Mouse (Mus musculus) kidney, embryonic 14.5 days (tissue): ENCODE measurements at regions not wholly inside any gene's neighbourhood (a gene's known extent, or its start where the extent isn't known, plus 50 kb on each side); places are given as distances from the start of the nearest gene placed in this dataset.

Experiments
- ATAC-seq: fragments of 200-750 bp; cut with Nextera tagmentation; 2 replicates; pipeline ENCODE4 v1.8.0; 2017; ENCODE audit warnings: moderate number of reproducible peaks, mild to moderate bottlenecking, moderate TSS enrichment, moderate library complexity; ENCODE audit not compliant: low FRiP score, low TSS enrichment
- H3K27ac ChIP-seq: fragments of 300-500 bp; sonication (generic); 2 replicates; pipeline ENCODE4 v1.5.1; 2014; ENCODE audit warnings: low read depth, mild to moderate bottlenecking, low read length, moderate library complexity, mixed read lengths
- H3K27me3 ChIP-seq: fragments of 300-500 bp; sonication (generic); 2 replicates; pipeline ENCODE4 v1.6.1; 2014; ENCODE audit warnings: mild to moderate bottlenecking, low read length; ENCODE audit not compliant: control insufficient read depth, insufficient read depth
- H3K36me3 ChIP-seq: fragments of 300-500 bp; sonication (generic); 2 replicates; pipeline ENCODE4 v1.6.1; 2014; ENCODE audit warnings: low read length, mixed read lengths; ENCODE audit not compliant: control insufficient read depth, insufficient read depth
- H3K4me1 ChIP-seq: fragments of 300-500 bp; sonication (generic); 2 replicates; pipeline ENCODE4 v1.6.1; 2014; ENCODE audit warnings: low read length, mixed read lengths; ENCODE audit not compliant: control insufficient read depth, insufficient read depth
- H3K4me2 ChIP-seq: fragments of 300-500 bp; sonication (generic); replicated peaks from 2 replicates; pipeline ENCODE4 v1.6.1; 2014; ENCODE audit warnings: low read depth, mild to moderate bottlenecking, low read length
- H3K4me3 ChIP-seq: fragments of 300-500 bp; sonication (generic); 2 replicates; pipeline ENCODE4 v1.5.1; 2014; ENCODE audit warnings: mild to moderate bottlenecking, low read length
- H3K9ac ChIP-seq: fragments of 300-500 bp; sonication (generic); 2 replicates; pipeline ENCODE4 v1.6.1; 2014; ENCODE audit warnings: low read depth, mild to moderate bottlenecking, low read length, moderate library complexity
- H3K9me3 ChIP-seq: fragments of 300-500 bp; sonication (generic); 2 replicates; pipeline ENCODE4 v1.6.1; 2016; ENCODE audit warnings: low read length; ENCODE audit not compliant: control insufficient read depth
- WGBS: fragments of 180-500 bp; shearing (Covaris S2); extraction: QIAGEN DNeasy Blood & Tissue Kit; methylation state at CpG from one replicate; pipeline ENCODE4 v1.1.7; 2014; 5-methylcytosine and 5-hydroxymethylcytosine counted together

DNA sequence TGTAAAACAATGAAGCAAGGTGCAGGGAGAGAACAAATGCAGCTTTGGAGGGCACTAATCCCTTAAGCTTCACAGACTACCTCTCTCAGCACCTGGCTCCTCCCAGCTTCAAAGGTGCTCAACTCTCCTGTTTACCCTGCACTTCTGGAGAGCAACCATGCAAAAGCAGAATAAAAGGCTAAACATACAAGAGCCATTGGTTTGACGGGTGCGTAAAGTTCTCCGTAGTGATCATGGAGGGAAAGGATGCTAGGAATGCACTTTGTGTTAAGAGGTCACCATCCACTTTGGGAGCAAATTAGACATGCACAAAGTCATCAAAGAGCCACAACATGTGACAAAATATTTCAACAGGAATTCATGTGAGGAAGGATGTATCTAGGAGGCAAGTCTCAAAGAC, 156.1 kb downstream of the Adamts15 start:
- no peaks in the 10 kb centered on the region for H3K36me3 ChIP-seq
- WGBS, result 67% methylated on average over 3 of the region's 3 CpGs
- no peak for ATAC-seq
- 0 out of 2 replicates have a peak, but pooled peaks cover 3% of the 10 kb centered on the region for H3K4me1 ChIP-seq
- no peak overlapping the region for H3K9ac ChIP-seq
- H3K27ac ChIP-seq, result no peak overlapping the region
- H3K9me3 ChIP-seq, result no peaks in the 10 kb centered on the region
- H3K4me2 ChIP-seq, result no peak overlapping the region
- no peak overlapping the region for H3K4me3 ChIP-seq
- no peaks in the 10 kb centered on the region for H3K27me3 ChIP-seq

DNA sequence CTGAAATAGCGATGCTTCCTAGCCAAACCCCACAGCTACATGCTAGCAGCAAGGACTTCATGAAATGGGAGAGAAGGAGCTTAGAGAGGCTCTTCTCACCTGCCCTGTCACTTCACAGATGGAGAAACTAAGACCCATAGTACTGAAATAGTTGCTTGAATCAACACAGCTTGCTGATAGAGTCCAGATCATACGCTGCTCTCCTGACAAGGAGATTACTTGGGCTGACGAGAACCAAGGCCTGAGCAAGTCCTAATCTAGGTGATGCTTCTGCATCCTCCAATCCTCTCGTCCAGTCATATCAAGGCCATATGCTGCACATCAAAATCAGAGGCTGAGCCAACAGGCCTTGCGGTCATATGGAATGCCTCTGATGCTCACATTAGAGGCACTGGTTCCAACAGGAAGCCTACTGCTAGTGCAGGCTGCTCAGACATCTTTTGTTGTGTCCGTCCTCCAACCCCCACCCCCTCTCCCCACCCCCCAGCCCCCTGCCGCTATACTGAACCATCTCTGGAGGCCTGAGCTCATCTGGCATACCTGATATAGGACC, 157.2 kb downstream of the Adamts15 start:
- 0 out of 2 replicates have a peak, but pooled peaks cover 3% of the 10 kb centered on the region for H3K4me1 ChIP-seq
- no peak for ATAC-seq
- H3K4me2 ChIP-seq, result no peak overlapping the region
- H3K9me3 ChIP-seq, result no peaks in the 10 kb centered on the region
- no peak overlapping the region for H3K9ac ChIP-seq
- H3K27me3 ChIP-seq, result no peaks in the 10 kb centered on the region
- WGBS, result 78% methylated on average over 7 of the region's 7 CpGs
- H3K27ac ChIP-seq, result no peak overlapping the region
- H3K36me3 ChIP-seq, result no peaks in the 10 kb centered on the region
- H3K4me3 ChIP-seq, result no peak overlapping the region

DNA sequence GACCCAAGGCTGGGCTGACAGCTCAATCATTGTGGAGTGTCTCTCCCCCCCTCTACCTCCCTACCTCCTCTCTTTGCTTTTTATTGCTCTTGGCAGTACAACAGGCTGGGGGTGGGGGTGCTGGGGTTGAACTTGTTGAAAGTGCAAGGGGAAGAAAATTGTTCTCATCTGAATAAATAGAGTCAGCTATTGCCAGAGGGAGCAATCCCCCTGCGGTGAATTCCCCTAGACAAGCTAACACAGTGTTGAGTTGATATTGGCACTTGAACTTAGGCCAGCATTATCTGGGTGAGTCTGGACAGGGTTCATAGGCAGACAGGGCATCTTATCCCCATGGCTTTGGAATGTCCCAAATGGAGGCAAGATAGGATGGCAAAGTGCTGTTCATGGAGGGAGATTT, 159.3 kb downstream of the Adamts15 start:
- 79% methylated on average over 1 of the region's 1 CpGs for WGBS
- H3K9me3 ChIP-seq, result no peaks in the 10 kb centered on the region
- no peak overlapping the region for H3K9ac ChIP-seq
- H3K4me3 ChIP-seq, result no peak overlapping the region
- H3K36me3 ChIP-seq, result no peaks in the 10 kb centered on the region
- H3K4me1 ChIP-seq, result no peaks in the 10 kb centered on the region
- H3K4me2 ChIP-seq, result no peak overlapping the region
- H3K27me3 ChIP-seq, result no peaks in the 10 kb centered on the region
- H3K27ac ChIP-seq, result no peak overlapping the region
- ATAC-seq, result no peak

DNA sequence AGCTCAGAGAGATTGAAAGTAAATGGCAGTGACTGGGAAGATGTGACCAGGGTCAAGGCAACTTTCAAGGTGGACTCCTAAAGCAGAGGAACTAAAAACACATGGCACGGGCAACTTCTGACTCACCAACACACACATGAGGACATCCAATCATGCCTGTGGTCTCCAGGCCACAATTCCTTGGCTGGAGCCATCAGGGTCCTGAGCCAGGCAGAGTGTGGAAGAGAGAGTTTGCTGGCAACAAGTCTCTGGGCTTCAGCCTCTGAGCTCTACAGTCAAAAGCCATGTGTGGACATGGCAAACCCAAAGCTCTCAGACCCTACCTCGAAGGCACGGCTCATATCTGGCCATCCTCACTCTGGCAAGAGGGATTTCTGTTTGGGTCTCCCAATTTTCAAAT, 164.1 kb downstream of the Adamts15 start:
- H3K9me3 ChIP-seq, result no peaks in the 10 kb centered on the region
- H3K27ac ChIP-seq, result no peak overlapping the region
- no peak overlapping the region for H3K9ac ChIP-seq
- H3K4me2 ChIP-seq, result no peak overlapping the region
- no peaks in the 10 kb centered on the region for H3K36me3 ChIP-seq
- WGBS, result 95% methylated on average over 3 of the region's 3 CpGs
- H3K27me3 ChIP-seq, result no peaks in the 10 kb centered on the region
- 0 out of 2 replicates have a peak, but pooled peaks cover 6% of the 10 kb centered on the region for H3K4me1 ChIP-seq
- H3K4me3 ChIP-seq, result no peak overlapping the region
- no peak for ATAC-seq

DNA sequence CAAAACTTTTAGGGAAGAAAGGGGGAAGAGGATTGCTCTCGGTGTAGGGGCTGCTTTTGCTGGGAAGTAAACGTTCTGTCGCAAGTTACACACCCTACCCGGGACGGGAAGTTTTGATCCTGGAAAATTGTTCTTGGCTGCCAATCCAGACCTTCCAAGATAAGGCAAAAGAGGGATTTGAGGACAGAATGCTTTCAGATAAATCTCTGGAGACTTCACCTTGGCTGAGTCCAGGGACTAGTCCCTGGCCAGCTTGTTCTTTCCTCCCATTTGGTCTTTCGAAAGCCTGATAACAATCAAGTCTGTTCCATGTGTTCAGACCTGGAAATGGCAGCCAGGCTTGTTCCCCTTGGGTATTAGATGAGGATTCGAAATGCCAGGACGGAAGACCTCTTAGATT, 164.8 kb downstream of the Adamts15 start:
- H3K27ac ChIP-seq, result no peak overlapping the region
- H3K9ac ChIP-seq, result no peak overlapping the region
- H3K36me3 ChIP-seq, result no peaks in the 10 kb centered on the region
- no peaks in the 10 kb centered on the region for H3K9me3 ChIP-seq
- no peak for ATAC-seq
- H3K27me3 ChIP-seq, result no peaks in the 10 kb centered on the region
- no peak overlapping the region for H3K4me2 ChIP-seq
- H3K4me1 ChIP-seq, result 0 out of 2 replicates have a peak, but pooled peaks cover 6% of the 10 kb centered on the region
- WGBS, result 89% methylated on average over 8 of the region's 8 CpGs
- no peak overlapping the region for H3K4me3 ChIP-seq

DNA sequence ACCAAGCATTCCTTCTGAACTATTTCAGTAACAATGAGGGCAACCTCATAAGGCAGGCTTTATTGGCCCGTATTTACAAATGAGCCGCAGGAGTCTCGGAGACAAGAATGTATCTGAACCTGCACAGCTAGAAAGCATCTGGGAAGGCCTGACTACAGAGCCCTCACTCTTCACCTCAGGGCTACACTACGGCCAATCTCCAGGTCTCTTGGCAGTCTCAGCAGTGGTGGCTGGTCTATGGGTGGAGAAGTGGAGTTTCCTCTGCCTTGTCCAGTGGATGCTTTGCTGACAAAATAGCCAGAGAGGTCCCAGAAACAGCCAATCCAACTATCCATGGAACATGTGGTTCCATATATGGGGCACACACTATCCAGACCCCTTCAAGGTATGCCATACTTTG, 165.5 kb downstream of the Adamts15 start:
- no peaks in the 10 kb centered on the region for H3K9me3 ChIP-seq
- H3K4me3 ChIP-seq, result no peak overlapping the region
- H3K9ac ChIP-seq, result no peak overlapping the region
- WGBS, result 94% methylated on average over 4 of the region's 4 CpGs
- no peaks in the 10 kb centered on the region for H3K27me3 ChIP-seq
- 0 out of 2 replicates have a peak, but pooled peaks cover 6% of the 10 kb centered on the region for H3K4me1 ChIP-seq
- no peak overlapping the region for H3K27ac ChIP-seq
- H3K4me2 ChIP-seq, result no peak overlapping the region
- no peak for ATAC-seq
- H3K36me3 ChIP-seq, result no peaks in the 10 kb centered on the region

DNA sequence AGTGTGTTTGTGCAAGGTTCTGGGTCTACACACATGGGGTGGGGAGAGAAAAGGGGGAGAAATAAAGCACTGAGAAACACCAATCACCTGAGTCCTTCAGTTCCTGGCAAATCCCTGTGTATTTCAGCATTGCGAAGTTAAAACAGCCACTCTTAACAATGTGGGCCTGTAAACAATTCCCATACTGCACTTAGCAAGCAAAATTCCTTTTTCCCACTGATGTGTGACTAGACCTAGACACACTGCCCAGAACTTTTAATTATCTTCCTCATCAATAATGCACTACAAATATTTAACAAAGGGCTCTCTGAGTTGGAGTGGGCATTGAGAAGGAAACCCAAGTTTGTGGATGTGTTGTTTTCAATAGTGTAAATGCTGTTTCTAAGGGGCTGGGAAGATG, 166.7 kb downstream of the Adamts15 start:
- no peak for ATAC-seq
- 77% methylated on average over 1 of the region's 1 CpGs for WGBS

DNA sequence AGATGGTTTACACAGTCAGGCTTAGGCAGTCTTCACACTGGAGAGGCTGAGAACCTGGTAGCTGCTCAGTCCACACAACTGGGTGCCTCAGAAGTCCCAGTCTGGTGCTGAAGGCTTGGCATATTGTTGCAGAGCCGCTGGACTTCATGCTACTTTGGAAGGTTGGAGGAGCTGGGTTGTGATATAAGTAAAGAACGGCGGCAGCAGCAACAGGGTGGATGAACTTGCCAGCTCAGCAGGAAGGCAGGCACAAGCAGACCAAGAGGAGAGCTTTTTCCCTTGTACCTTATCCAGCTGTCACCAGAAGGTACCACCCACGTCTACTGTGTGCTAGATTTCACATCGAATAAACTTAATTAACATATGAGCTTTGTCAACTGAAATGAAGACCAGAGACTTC, 167.4 kb downstream of the Adamts15 start:
- no peaks in the 10 kb centered on the region for H3K27me3 ChIP-seq
- no peak overlapping the region for H3K4me2 ChIP-seq
- no peaks in the 10 kb centered on the region for H3K9me3 ChIP-seq
- no peak for ATAC-seq
- H3K4me1 ChIP-seq, result 0 out of 2 replicates have a peak, but pooled peaks cover 6% of the 10 kb centered on the region
- H3K9ac ChIP-seq, result no peak overlapping the region
- H3K27ac ChIP-seq, result no peak overlapping the region
- no peak overlapping the region for H3K4me3 ChIP-seq
- H3K36me3 ChIP-seq, result no peaks in the 10 kb centered on the region
- 92% methylated on average over 5 of the region's 5 CpGs for WGBS

More for the DNA sequence above, 166.7 kb downstream of the Adamts15 start:
- no peaks in the 10 kb centered on the region for H3K9me3 ChIP-seq
- H3K27ac ChIP-seq, result no peak overlapping the region
- H3K4me3 ChIP-seq, result no peak overlapping the region
- no peak overlapping the region for H3K9ac ChIP-seq
- no peaks in the 10 kb centered on the region for H3K27me3 ChIP-seq
- no peak overlapping the region for H3K4me2 ChIP-seq
- H3K36me3 ChIP-seq, result no peaks in the 10 kb centered on the region
- 0 out of 2 replicates have a peak, but pooled peaks cover 6% of the 10 kb centered on the region for H3K4me1 ChIP-seq

DNA sequence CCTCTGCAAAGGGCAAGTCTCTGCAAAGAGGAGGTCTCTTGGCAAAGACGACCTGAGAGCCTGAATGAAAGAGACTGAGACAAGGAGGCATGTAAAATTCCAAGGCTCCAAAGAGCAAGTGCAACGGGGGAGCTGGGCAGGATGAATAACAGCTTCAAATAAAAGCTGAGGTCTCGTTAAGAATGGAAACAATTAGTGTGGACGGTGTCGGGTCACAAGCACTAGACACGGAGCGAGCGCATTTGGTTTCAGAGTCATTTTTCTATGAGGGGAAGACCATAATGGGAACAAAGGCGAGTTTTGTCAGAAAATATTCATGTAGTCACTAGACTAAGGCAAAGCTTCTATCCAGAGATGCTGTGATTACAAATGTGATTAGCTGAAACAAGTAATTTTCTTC, 178.8 kb downstream of the Adamts15 start:
- no peak for ATAC-seq
- WGBS, result 11% methylated on average over 9 of the region's 9 CpGs

More for the DNA sequence above, 178.8 kb downstream of the Adamts15 start:
- Histone ChIP-seq H3K9ac (no peak overlapping the region), H3K4me3 (no peak overlapping the region), H3K27me3 (no peaks in the 10 kb centered on the region), H3K4me2 (no peak overlapping the region), H3K9me3 (no peaks in the 10 kb centered on the region), H3K27ac (no peak overlapping the region), H3K4me1 (peaks cover 15% of the 10 kb centered on the region), H3K36me3 (no peaks in the 10 kb centered on the region)
